Mouse (Mus musculus) neural tube, embryonic 11.5 days (tissue): ENCODE results near the gene Furin. TPM values are rescaled to one million over a fixed set of nuclear protein-coding genes. Genes with fewer than 3 reads are reported as not detected.

Experiments
- ATAC-seq: fragments of 200-750 bp; cut with Nextera tagmentation; 2 replicates; pipeline ENCODE4 v1.8.0; 2017; ENCODE audit warnings: moderate number of reproducible peaks, mild to moderate bottlenecking, moderate TSS enrichment, moderate library complexity; ENCODE audit not compliant: insufficient read depth, low FRiP score, low TSS enrichment
- DNase-seq: peaks from one replicate; pipeline ENCODE4 v3.0.0-alpha.2; 2015; ENCODE audit warnings: low spot score
- H3K27ac ChIP-seq: fragments of 300-500 bp; sonication (generic); 2 replicates; pipeline ENCODE4 v1.5.1; 2014; ENCODE audit warnings: low read depth, mild to moderate bottlenecking, low read length
- H3K27me3 ChIP-seq: fragments of 300-500 bp; sonication (generic); 2 replicates; pipeline ENCODE4 v1.6.1; 2014; ENCODE audit warnings: mild to moderate bottlenecking, low read length, mixed read lengths; ENCODE audit not compliant: control insufficient read depth, insufficient read depth
- H3K36me3 ChIP-seq: fragments of 300-500 bp; sonication (generic); 2 replicates; pipeline ENCODE4 v1.6.1; 2014; ENCODE audit warnings: mild to moderate bottlenecking, low read length, moderate library complexity, mixed read lengths; ENCODE audit not compliant: control insufficient read depth, insufficient read depth
- H3K4me1 ChIP-seq: fragments of 300-500 bp; sonication (generic); 2 replicates; pipeline ENCODE4 v1.6.1; 2014; ENCODE audit warnings: low read length, mixed read lengths; ENCODE audit not compliant: control insufficient read depth, insufficient read depth
- H3K4me2 ChIP-seq: fragments of 300-500 bp; sonication (generic); 2 replicates; pipeline ENCODE4 v1.6.1; 2014; ENCODE audit warnings: low read depth, mild to moderate bottlenecking, moderate library complexity
- H3K4me3 ChIP-seq: fragments of 300-500 bp; sonication (generic); 2 replicates; pipeline ENCODE4 v1.5.1; 2014; ENCODE audit warnings: low read depth, low read length
- H3K9ac ChIP-seq: fragments of 300-500 bp; sonication (generic); 2 replicates; pipeline ENCODE4 v1.6.1; 2014; ENCODE audit warnings: mild to moderate bottlenecking, low read length
- H3K9me3 ChIP-seq: fragments of 300-500 bp; sonication (generic); 2 replicates; pipeline ENCODE4 v1.6.1; 2016; ENCODE audit warnings: low read length; ENCODE audit not compliant: control insufficient read depth
- WGBS: fragments of 180-500 bp; shearing (Covaris S2); extraction: QIAGEN DNeasy Blood & Tissue Kit; methylation state at CpG from one replicate; pipeline ENCODE4 v1.1.7; 2014; 5-methylcytosine and 5-hydroxymethylcytosine counted together
- polyA plus RNA-seq: library from polyadenylated mRNA; unstranded; fragments of >200 nt; fragmentation: Nextera tagmentation; extraction: Ambion mirVana; gene quantifications from 2 replicates; pipeline ENCODE4 v1.2.1, GENCODE M21; 2014

The Furin gene
- polyA plus RNA-seq, 1 experiment from 2014 or later: 4.9 TPM

GRCm38 (mm10) chr7:80439032-80439760 lies 34.0 kb upstream of the Furin start:
- DNase-seq (peak; percentile 30), ATAC-seq (no peak)
- Histone ChIP-seq H3K4me2 (no peak overlapping the region), H3K4me1 (0 out of 2 replicates have a peak, but pooled peaks cover 5% of the 10 kb centered on the region), H3K9me3 (no peaks in the 10 kb centered on the region), H3K27ac (no peak overlapping the region), H3K9ac (no peak overlapping the region), H3K36me3 (no peaks in the 10 kb centered on the region), H3K27me3 (no peaks in the 10 kb centered on the region), H3K4me3 (no peak overlapping the region)
- 42% methylated on average over 14 of the region's 15 CpGs for WGBS

DNA sequence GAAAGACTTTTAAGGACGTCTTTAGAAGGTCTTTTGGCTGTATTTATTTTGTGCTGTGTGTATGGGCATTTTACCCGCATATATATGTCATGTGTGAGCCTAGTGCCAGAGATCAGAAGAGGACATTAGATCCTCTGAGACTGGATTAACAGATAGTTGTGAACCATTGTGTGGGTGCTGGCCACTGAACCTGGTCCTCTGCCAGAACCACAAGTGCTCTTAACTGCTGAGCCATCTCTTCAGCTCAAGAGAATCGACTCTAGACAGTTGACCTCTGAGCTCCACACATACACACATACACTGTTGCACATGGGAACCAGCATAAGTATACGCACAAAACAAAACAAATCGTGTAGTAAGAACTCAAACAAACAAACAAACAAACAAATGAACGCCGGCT lies 31.3 kb upstream of the Furin start:
- Histone ChIP-seq H3K9me3 (no peaks in the 10 kb centered on the region), H3K9ac (no peak overlapping the region), H3K4me3 (no peak overlapping the region), H3K27ac (no peak overlapping the region), H3K4me1 (no peaks in the 10 kb centered on the region), H3K36me3 (no peaks in the 10 kb centered on the region), H3K27me3 (no peaks in the 10 kb centered on the region), H3K4me2 (no peak overlapping the region)
- DNase-seq: no peak
- no peak for ATAC-seq
- 89% methylated on average over 7 of the region's 7 CpGs for WGBS

DNA sequence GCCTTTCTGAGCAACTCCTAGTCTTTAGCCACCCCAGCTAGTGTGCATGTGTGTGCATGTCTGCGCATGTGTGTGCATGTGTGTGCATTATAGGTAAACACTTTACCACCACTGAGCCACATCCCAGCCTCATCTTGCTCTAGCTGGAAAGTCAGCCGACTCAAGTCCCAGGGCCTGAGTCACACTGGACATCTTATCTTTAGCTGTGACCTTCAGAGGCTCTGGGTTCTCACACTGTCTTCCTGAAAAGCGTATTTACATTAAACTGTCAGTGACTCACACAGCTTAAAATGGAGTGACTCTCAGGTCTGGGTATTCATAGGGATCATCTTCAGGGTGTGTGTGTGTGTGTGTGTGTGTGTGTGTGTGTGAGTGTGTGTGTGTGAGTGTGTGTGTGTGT lies 30.4 kb upstream of the Furin start:
- ATAC-seq (no peak), DNase-seq (no peak)
- no peaks in the 10 kb centered on the region for H3K27me3 ChIP-seq
- H3K9ac ChIP-seq: no peak overlapping the region
- no peaks in the 10 kb centered on the region for H3K4me1 ChIP-seq
- H3K4me2 ChIP-seq: no peak overlapping the region
- no peaks in the 10 kb centered on the region for H3K36me3 ChIP-seq
- H3K4me3 ChIP-seq: no peak overlapping the region
- 87% methylated on average over 3 of the region's 3 CpGs for WGBS
- H3K27ac ChIP-seq: no peak overlapping the region
- no peaks in the 10 kb centered on the region for H3K9me3 ChIP-seq

DNA sequence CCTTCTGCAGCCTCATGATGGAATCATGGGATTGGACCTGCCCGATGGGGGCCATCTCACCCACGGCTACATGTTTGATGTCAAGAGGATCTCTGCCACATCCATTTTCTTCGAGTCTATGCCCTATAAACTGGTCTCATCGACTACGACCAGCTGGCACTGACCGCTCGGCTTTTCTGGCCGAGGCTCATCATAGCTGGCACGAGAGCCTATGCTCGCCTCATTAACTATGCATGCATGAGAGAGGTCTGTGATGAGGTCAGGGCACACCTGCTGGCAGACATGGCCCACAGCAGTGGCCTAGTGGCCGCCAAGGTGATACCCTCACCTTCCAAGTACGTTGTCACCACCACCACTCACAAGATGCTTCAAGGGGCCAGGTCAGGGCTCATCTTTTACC lies 24.4 kb upstream of the Furin start:
- H3K9ac ChIP-seq: no peak overlapping the region
- H3K36me3 ChIP-seq: no peaks in the 10 kb centered on the region
- no peaks in the 10 kb centered on the region for H3K9me3 ChIP-seq
- no peak overlapping the region for H3K27ac ChIP-seq
- DNase-seq (no peak), ATAC-seq (no peak)
- H3K4me2 ChIP-seq: no peak overlapping the region
- no peak overlapping the region for H3K4me3 ChIP-seq
- H3K27me3 ChIP-seq: no peaks in the 10 kb centered on the region
- 93% methylated on average over 12 of the region's 12 CpGs for WGBS
- no peaks in the 10 kb centered on the region for H3K4me1 ChIP-seq

DNA sequence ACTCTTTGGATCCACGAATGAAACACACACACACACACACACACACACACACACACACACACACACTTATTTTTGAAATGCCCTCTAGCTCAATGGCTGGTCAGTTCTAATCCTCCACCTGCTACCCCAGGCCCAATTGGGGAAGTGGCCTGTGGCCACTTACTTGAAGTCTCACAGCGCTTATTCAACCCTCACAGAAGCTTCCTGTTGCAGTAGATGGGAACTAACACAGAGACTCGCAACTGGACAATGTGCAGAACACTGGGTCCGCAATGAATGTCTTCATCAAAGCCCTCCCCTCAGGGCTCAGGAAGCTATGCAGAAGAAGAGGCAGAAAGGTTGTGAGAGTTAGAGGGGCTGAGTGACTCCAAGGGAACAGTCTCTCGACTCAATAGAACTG lies 22.5 kb upstream of the Furin start:
- Histone ChIP-seq H3K9me3 (no peaks in the 10 kb centered on the region), H3K4me1 (no peaks in the 10 kb centered on the region), H3K27me3 (no peaks in the 10 kb centered on the region), H3K27ac (no peak overlapping the region), H3K36me3 (no peaks in the 10 kb centered on the region), H3K4me2 (no peak overlapping the region), H3K9ac (no peak overlapping the region), H3K4me3 (no peak overlapping the region)
- ATAC-seq: no peak
- 84% methylated on average over 5 of the region's 5 CpGs for WGBS
- DNase-seq: no peak

- WGBS: 75% methylated on average over 7 of the region's 7 CpGs
- Histone ChIP-seq H3K4me2 (no peak overlapping the region), H3K36me3 (no peaks in the 10 kb centered on the region), H3K9me3 (no peaks in the 10 kb centered on the region), H3K27ac (no peak overlapping the region), H3K4me1 (no peaks in the 10 kb centered on the region), H3K27me3 (no peaks in the 10 kb centered on the region), H3K9ac (no peak overlapping the region), H3K4me3 (no peak overlapping the region)
- no peak for DNase-seq
- no peak for ATAC-seq
These were observed 21.1 kb upstream of the Furin start for GRCm38 (mm10) chr7:80426363-80426762.

DNA sequence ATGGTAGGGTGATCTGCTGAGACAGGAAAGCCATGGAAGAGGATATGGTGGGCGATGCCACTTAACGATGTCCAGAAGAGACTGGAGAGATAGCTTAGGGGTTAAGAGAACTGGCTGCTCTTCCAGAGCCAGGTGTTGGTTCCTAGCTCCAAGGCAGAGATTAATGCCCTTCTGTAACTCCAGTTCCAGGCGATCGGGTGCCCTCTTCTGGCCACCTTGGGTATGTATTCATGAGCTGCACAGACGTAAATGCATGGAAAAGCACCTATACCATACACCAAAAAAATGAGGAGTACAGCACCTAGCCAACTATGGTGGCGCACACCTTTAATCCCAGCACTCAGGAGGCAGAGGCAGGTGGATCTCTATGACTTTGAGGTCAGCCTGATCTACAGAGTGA lies 19.5 kb upstream of the Furin start:
- Histone ChIP-seq H3K4me1 (no peaks in the 10 kb centered on the region), H3K9me3 (no peaks in the 10 kb centered on the region), H3K4me2 (no peak overlapping the region), H3K36me3 (no peaks in the 10 kb centered on the region), H3K4me3 (no peak overlapping the region), H3K9ac (no peak overlapping the region), H3K27me3 (no peaks in the 10 kb centered on the region), H3K27ac (no peak overlapping the region)
- WGBS: 67% methylated on average over 6 of the region's 6 CpGs
- ATAC-seq (no peak), DNase-seq (no peak)

DNA sequence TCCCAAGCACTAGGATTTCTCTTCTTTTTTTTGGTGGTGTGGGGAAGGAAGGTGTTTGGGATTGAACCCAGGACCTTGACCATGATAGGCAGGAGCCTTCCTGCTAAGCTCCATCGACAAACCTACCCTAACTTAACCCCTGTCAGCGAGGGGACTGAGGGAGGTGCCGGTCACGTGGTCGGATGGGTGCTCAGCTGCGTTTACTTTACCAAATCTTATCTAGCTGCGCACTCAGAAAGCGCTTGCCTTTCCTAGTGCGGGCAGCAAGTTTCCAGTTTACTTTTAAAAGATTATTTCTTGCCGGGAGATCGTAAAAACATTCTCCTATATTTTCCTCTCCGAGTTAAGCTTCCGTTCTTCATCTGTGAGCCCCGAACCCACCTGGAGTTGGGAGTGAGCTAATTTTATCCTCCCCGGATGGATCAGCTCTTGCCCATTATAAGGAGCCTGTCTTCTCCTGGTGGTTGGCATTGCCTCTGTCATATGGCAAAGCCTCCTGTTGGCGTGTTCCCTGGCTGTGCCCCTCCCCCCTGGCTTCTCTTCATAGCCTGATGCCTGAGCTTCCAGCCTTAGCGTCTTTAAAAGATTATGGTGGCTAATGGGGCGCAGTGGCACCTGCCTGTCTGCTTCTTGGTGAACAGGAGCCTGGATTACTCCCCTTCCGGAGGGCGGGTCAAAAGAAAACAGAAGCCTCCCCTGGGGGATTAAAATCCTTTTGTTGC lies 17.7 kb upstream of the Furin start:
- Histone ChIP-seq H3K27ac (no peak overlapping the region), H3K4me3 (no peak overlapping the region), H3K4me1 (no peaks in the 10 kb centered on the region), H3K4me2 (no peak overlapping the region), H3K9ac (no peak overlapping the region), H3K27me3 (no peaks in the 10 kb centered on the region), H3K9me3 (no peaks in the 10 kb centered on the region), H3K36me3 (no peaks in the 10 kb centered on the region)
- ATAC-seq (no peak), DNase-seq (no peak)
- 31% methylated on average over 20 of the region's 20 CpGs for WGBS

DNA sequence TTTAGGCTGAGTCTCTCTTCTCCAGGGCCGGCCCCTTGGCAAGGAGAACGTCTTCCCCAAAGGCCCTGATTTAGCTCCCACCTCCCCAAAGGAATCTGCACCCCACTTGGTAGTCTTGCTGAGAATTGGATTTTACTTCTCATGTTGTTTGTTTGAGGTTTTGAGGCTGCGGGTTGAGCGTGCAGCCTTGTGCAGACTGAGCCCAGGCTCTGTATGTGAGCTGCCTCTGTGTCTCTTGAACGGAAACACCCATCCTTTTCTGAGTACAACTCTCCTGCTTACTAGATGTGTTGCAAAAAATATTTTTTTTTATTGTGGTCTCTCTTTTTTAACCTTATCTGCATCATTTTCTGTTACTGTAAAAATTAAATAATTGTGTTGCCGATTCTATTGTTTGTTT lies 16.3 kb upstream of the Furin start:
- WGBS: 90% methylated on average over 6 of the region's 6 CpGs
- no peaks in the 10 kb centered on the region for H3K36me3 ChIP-seq
- ATAC-seq: no peak

More for the DNA sequence above, 16.3 kb upstream of the Furin start:
- Histone ChIP-seq H3K27ac (no peak overlapping the region), H3K4me2 (no peak overlapping the region), H3K4me3 (no peak overlapping the region), H3K27me3 (no peaks in the 10 kb centered on the region), H3K9me3 (no peaks in the 10 kb centered on the region), H3K4me1 (no peaks in the 10 kb centered on the region), H3K9ac (no peak overlapping the region)
- DNase-seq: no peak
